Mouse (Mus musculus): ENCODE measurements around the gene Nadk. TPM values are rescaled to one million over a fixed set of nuclear protein-coding genes. Genes with fewer than 3 reads are reported as not detected.

The Nadk gene
- polyA plus RNA-seq, 2 experiments = 78.8 to 87.9 TPM

GRCm38 (mm10) chr4:155563400-155564231, 1.4 kb downstream of the Nadk start:
- Histone ChIP-seq H3K9me3 (ENCODE audit: control insufficient read depth, low read length) (no peaks in the 10 kb centered on the region), H3K4me1 (ENCODE audit: control insufficient read depth, insufficient read depth, low read length) (peaks cover 24% of the 10 kb centered on the region), H3K4me3 (replicated peaks; ENCODE audit: low read length) (peak overlapping the region; percentile 84), H3K27me3 (ENCODE audit: control insufficient read depth, insufficient read depth, low read length) (no peaks in the 10 kb centered on the region), H3K9ac (ENCODE audit: low read depth, low read length, severe bottlenecking) (peak overlapping the region; percentile 77), H3K4me2 (replicated peaks; ENCODE audit: low read depth, low read length, severe bottlenecking) (peak overlapping the region; percentile 81), H3K36me3 (ENCODE audit: control insufficient read depth, insufficient read depth, low read length) (peaks cover 25% of the 10 kb centered on the region), H3K27ac (replicated peaks; ENCODE audit: low read depth, low read length) (peak overlapping the region; percentile 88)
- DNase-seq (ENCODE audit: low spot score) (peak; percentile 96), ATAC-seq (ENCODE audit: low FRiP score, low read depth) (peak; percentile 93)
- TF ChIP-seq POLR2A (IDR thresholded peaks at IDR 0.05; ENCODE audit: borderline replicate concordance, extremely low read depth, insufficient read depth, insufficient read length) = peak; percentile 76; the same call in 1 of the 2 replicates
- 2% methylated on average over 50 of the region's 69 CpGs for WGBS

DNA sequence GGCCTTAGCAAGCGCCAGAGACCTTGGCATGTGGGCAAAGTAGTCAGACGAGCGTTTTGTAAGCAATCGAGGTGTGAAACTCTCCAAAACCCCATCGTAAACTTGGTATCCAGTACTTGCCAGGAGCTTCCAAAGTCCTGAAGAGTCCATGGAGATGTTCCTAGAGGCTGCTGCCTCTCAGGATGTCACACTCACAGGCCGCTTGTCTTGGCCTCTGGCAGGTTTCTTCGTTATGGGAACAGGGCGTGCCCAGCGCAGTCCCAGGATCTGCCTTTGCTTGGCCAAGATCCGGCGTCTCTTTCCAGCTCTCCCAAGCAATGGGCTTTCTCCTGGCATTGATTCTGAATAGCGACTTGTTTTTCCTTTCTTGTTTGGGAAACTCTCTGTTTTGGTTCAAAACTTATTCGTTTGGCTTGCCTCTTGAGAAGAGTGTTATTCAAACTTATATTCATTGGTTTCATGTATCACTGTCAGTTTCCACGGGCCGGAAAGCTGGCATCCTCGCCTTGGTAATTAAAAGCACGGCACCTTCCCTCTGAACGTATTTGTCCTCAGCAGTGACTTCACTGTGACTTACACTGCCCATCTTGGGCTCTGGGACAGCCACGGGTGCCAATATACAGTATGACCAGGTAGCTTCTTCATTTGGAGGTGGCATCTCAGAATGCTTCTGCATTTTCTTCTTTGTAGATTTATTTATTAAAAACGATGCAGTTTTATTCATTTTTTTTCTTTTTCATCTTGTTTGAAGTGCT, 2.3 kb downstream of the Nadk start:
- H3K27ac ChIP-seq (replicated peaks; ENCODE audit: low read depth, low read length) = peak overlapping the region; percentile 88
- peak overlapping the region; percentile 77 for H3K9ac ChIP-seq (ENCODE audit: low read depth, low read length, severe bottlenecking)
- TF ChIP-seq POLR2A (IDR thresholded peaks at IDR 0.05; ENCODE audit: borderline replicate concordance, extremely low read depth, insufficient read depth, insufficient read length) = no peak
- 10% methylated on average over 20 of the region's 20 CpGs for WGBS
- peaks cover 16% of the 10 kb centered on the region for H3K36me3 ChIP-seq (ENCODE audit: control insufficient read depth, insufficient read depth, low read length)
- H3K9me3 ChIP-seq (ENCODE audit: control insufficient read depth, low read length) = no peaks in the 10 kb centered on the region
- H3K4me3 ChIP-seq (replicated peaks; ENCODE audit: low read length) = peak overlapping the region; percentile 84
- H3K4me2 ChIP-seq (replicated peaks; ENCODE audit: low read depth, low read length, severe bottlenecking) = peak overlapping the region; percentile 81
- ATAC-seq (ENCODE audit: low FRiP score, low read depth) (no peak), DNase-seq (ENCODE audit: low spot score) (peak; percentile 12)
- no peaks in the 10 kb centered on the region for H3K27me3 ChIP-seq (ENCODE audit: control insufficient read depth, insufficient read depth, low read length)
- peaks cover 24% of the 10 kb centered on the region for H3K4me1 ChIP-seq (ENCODE audit: control insufficient read depth, insufficient read depth, low read length)

- DNase-seq (ENCODE audit: low spot score) = no peak
- Histone ChIP-seq H3K9ac (ENCODE audit: low read depth, low read length, severe bottlenecking) (no peak overlapping the region), H3K4me3 (replicated peaks; ENCODE audit: low read length) (no peak overlapping the region), H3K27ac (replicated peaks; ENCODE audit: low read depth, low read length) (no peak overlapping the region), H3K9me3 (ENCODE audit: control insufficient read depth, low read length) (no peaks in the 10 kb centered on the region), H3K4me1 (ENCODE audit: control insufficient read depth, insufficient read depth, low read length) (peaks cover 22% of the 10 kb centered on the region), H3K4me2 (replicated peaks; ENCODE audit: low read depth, low read length, severe bottlenecking) (no peak overlapping the region), H3K36me3 (ENCODE audit: control insufficient read depth, insufficient read depth, low read length) (no peaks in the 10 kb centered on the region), H3K27me3 (ENCODE audit: control insufficient read depth, insufficient read depth, low read length) (no peaks in the 10 kb centered on the region)
- 58% methylated on average over 8 of the region's 8 CpGs for WGBS
- ATAC-seq (ENCODE audit: low FRiP score, low read depth) = no peak
- no peak for TF ChIP-seq POLR2A (IDR thresholded peaks at IDR 0.05; ENCODE audit: borderline replicate concordance, extremely low read depth, insufficient read depth, insufficient read length)
Observed at GRCm38 (mm10) chr4:155566555-155566954, 4.4 kb downstream of the Nadk start.

GRCm38 (mm10) chr4:155568170-155568569, 6.0 kb downstream of the Nadk start:
- peak; percentile 47 for DNase-seq (ENCODE audit: low spot score)
- H3K4me3 ChIP-seq (replicated peaks; ENCODE audit: low read length) = no peak overlapping the region
- H3K4me2 ChIP-seq (replicated peaks; ENCODE audit: low read depth, low read length, severe bottlenecking) = no peak overlapping the region
- no peaks in the 10 kb centered on the region for H3K9me3 ChIP-seq (ENCODE audit: control insufficient read depth, low read length)
- peaks cover 9% of the 10 kb centered on the region for H3K4me1 ChIP-seq (ENCODE audit: control insufficient read depth, insufficient read depth, low read length)
- WGBS = 19% methylated on average over 2 of the region's 2 CpGs
- H3K27me3 ChIP-seq (ENCODE audit: control insufficient read depth, insufficient read depth, low read length) = no peaks in the 10 kb centered on the region
- H3K27ac ChIP-seq (replicated peaks; ENCODE audit: low read depth, low read length) = no peak overlapping the region
- ATAC-seq (ENCODE audit: low FRiP score, low read depth) = no peak
- H3K36me3 ChIP-seq (ENCODE audit: control insufficient read depth, insufficient read depth, low read length) = no peaks in the 10 kb centered on the region
- no peak for TF ChIP-seq POLR2A (IDR thresholded peaks at IDR 0.05; ENCODE audit: borderline replicate concordance, extremely low read depth, insufficient read depth, insufficient read length)
- H3K9ac ChIP-seq (ENCODE audit: low read depth, low read length, severe bottlenecking) = no peak overlapping the region

DNA sequence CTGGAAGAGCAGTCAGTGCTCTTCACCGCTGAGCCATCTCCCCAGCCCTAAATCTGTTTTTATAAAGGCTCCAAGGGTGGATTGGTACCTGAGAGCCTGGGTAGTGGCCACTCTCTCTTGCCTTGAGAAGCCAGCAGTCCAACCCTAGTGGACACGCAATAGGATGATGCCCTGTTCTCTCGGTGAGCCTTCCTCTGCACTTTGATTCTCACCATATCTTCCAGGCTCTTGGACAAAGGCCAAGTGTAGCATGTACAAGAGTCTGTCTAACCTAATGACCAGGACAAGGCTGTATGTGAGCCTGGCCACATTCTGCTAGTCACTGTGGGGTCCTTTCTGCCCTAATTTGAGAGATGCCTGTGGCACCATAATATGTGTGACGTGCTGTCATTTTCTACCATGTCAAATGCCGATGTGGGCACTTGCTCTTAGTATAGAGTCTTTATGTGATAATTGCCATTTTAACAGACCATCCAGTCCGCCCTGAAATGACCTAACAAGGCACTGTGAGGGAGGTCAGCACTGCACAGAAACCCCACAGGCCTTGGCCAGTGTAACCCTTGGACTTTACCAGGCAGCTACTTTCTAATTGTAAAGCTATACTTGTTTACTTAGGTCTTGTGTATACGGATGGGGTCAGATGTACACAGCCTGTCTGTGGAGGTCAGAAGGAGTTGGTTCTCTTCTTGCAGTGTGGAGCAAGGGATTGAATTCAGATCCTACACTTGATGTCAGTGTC, 6.6 kb downstream of the Nadk start:
- no peak for TF ChIP-seq POLR2A (IDR thresholded peaks at IDR 0.05; ENCODE audit: borderline replicate concordance, extremely low read depth, insufficient read depth, insufficient read length)
- ATAC-seq (ENCODE audit: low FRiP score, low read depth) = no peak
- Histone ChIP-seq H3K9me3 (ENCODE audit: control insufficient read depth, low read length) (no peaks in the 10 kb centered on the region), H3K36me3 (ENCODE audit: control insufficient read depth, insufficient read depth, low read length) (no peaks in the 10 kb centered on the region; the same call in 1 of the 2 replicates), H3K27ac (replicated peaks; ENCODE audit: low read depth, low read length) (no peak overlapping the region), H3K4me1 (ENCODE audit: control insufficient read depth, insufficient read depth, low read length) (peaks cover 9% of the 10 kb centered on the region), H3K27me3 (ENCODE audit: control insufficient read depth, insufficient read depth, low read length) (no peaks in the 10 kb centered on the region), H3K9ac (ENCODE audit: low read depth, low read length, severe bottlenecking) (no peak overlapping the region), H3K4me3 (replicated peaks; ENCODE audit: low read length) (no peak overlapping the region), H3K4me2 (replicated peaks; ENCODE audit: low read depth, low read length, severe bottlenecking) (no peak overlapping the region)
- WGBS = 90% methylated on average over 7 of the region's 7 CpGs
- no peak for DNase-seq (ENCODE audit: low spot score)

Data from limb, embryonic 14.5 days (tissue).